Mouse (Mus musculus) erythroblast, embryonic 14.5 days (primary cell): ENCODE measurements around the gene Olfr15.

Source experiments
- GATA1 ChIP-seq: IDR thresholded peaks from 2 replicates; pipeline ENCODE4 v1.6.1; 2012; ENCODE audit warnings: low read length, inconsistent platforms, mixed read lengths
- TAL1 ChIP-seq: IDR thresholded peaks from 3 replicates; pipeline ENCODE4 v1.6.1; 2012; ENCODE audit warnings: low read length, inconsistent platforms, mixed read lengths

- TF ChIP-seq GATA1 = no peak
- no peak for TF ChIP-seq TAL1
These were observed 53.8 kb downstream of the Olfr15 start, which contains the start of the genes Zfp597 and Gm20695 for GRCm38 (mm10) chr16:3884201-3885064.
